Mouse (Mus musculus) megakaryocyte progenitor cell, adult 5-6 weeks (primary cell): ENCODE results near the gene Ahsa2. TPM values are rescaled to one million over a fixed set of nuclear protein-coding genes. Genes with fewer than 3 reads are reported as not detected.
A peak's percentile ranks its signal among the peaks of the same experiment; 100 is the strongest.
"Not testable (repeated sequence)": the region's sequence is repeated elsewhere in the genome, so short reads cannot be mapped to it uniquely, and the experiment has no call there.

Source experiments
- ATAC-seq: replicated peaks from 2 replicates; pipeline ENCODE4 v1.8.0; 2016; ENCODE audit warnings: mild to moderate bottlenecking, moderate TSS enrichment, inconsistent platforms; ENCODE audit not compliant: poor library complexity
- total RNA-seq, 2 experiments: library from RNA; stranded (forward) in 1 of 2; stranded (reverse) in 1 of 2; fragments of 157-497, 149-512 nt in 1 of 2; fragments of 200-1000 nt in 1 of 2; gene quantifications; 2 replicates each; pipeline versions ENCODE4 v1.2.3 to v1.2.4; 2015 to 2017

Ahsa2 gene
- total RNA-seq (2015): 42.7 and 47.5 TPM in 2 replicates
- 49.6 and 71.1 TPM in 2 replicates for total RNA-seq (2017)

- peak; percentile 89 for ATAC-seq
These were observed at the start of gene Ahsa2 for GRCm38 (mm10) chr11:23497718-23498509. Gene Ahsa2 (minus strand): TSS chr11:23498030.

GRCm38 (mm10) chr11:23537446-23537845 is 39.6 kb upstream of the Ahsa2 start:
- ATAC-seq: peak; percentile 58

GRCm38 (mm10) chr11:23520473-23521205 is 22.8 kb upstream of the Ahsa2 start, which contains the start of gene 1700093K21Rik:
Gene 1700093K21Rik (minus strand): TSS chr11:23521155.
- no peak for ATAC-seq

- no peak for ATAC-seq
These were observed 21.2 kb upstream of the Ahsa2 start for GRCm38 (mm10) chr11:23518981-23519380.

- no peak for ATAC-seq
These were observed 17.5 kb upstream of the Ahsa2 start for GRCm38 (mm10) chr11:23515315-23515714.

- not testable (repeated sequence) for ATAC-seq
These were observed 17.0 kb upstream of the Ahsa2 start for GRCm38 (mm10) chr11:23514785-23515184.

GRCm38 (mm10) chr11:23504801-23505200 is 7.0 kb upstream of the Ahsa2 start:
- not testable (repeated sequence) for ATAC-seq

- peak; percentile 10; the same call in 1 of the 2 replicates for ATAC-seq
These were observed 779 bp upstream of the Ahsa2 start for GRCm38 (mm10) chr11:23498609-23499008.

- peak; percentile 38 for ATAC-seq
These were observed 504 bp downstream of the Ahsa2 start for GRCm38 (mm10) chr11:23497335-23497717.

GRCm38 (mm10) chr11:23496661-23497060 is 1.2 kb downstream of the Ahsa2 start:
- ATAC-seq: no peak

- ATAC-seq: no peak
These were observed 2.6 kb downstream of the Ahsa2 start for GRCm38 (mm10) chr11:23495231-23495630.

GRCm38 (mm10) chr11:23492048-23492790 is 5.6 kb downstream of the Ahsa2 start:
- no peak for ATAC-seq

GRCm38 (mm10) chr11:23489955-23490354 is 7.9 kb downstream of the Ahsa2 start:
- ATAC-seq: peak; percentile 20; the same call in 1 of the 2 replicates

- ATAC-seq: not testable (repeated sequence)
These were observed 32.0 kb downstream of the Ahsa2 start for GRCm38 (mm10) chr11:23465862-23466261.

Other genes starting within 250 kb of the Ahsa2 start
- 139 and 148 TPM in 2 replicates for gene Xpo1, start 242.0 kb downstream of the Ahsa2 start, total RNA-seq (2015)
- 214 and 253 TPM in 2 replicates for gene Xpo1, start 242.0 kb downstream of the Ahsa2 start, total RNA-seq (2017)
- 62.5 and 67.2 TPM in 2 replicates for gene Usp34, start 191.1 kb downstream of the Ahsa2 start, total RNA-seq (2015)
- gene Usp34, start 191.1 kb downstream of the Ahsa2 start, total RNA-seq (2017): 34.1 and 48.3 TPM in 2 replicates
- gene 1700093K21Rik, start 23.1 kb upstream of the Ahsa2 start, total RNA-seq (2015): 0.22 TPM in 1 of 2 replicates, not detected in the other
- gene 1700093K21Rik, start 23.1 kb upstream of the Ahsa2 start, total RNA-seq (2017): not detected in 2 replicates
- gene 0610010F05Rik, start 135.6 kb upstream of the Ahsa2 start, total RNA-seq (2015): 21.8 and 26.9 TPM in 2 replicates
- gene 0610010F05Rik, start 135.6 kb upstream of the Ahsa2 start, total RNA-seq (2017): 38.1 and 39.1 TPM in 2 replicates
- 45.1 and 52.1 TPM in 2 replicates for gene Pus10, start 167.6 kb upstream of the Ahsa2 start, total RNA-seq (2015)
- 52.7 and 71.7 TPM in 2 replicates for gene Pus10, start 167.6 kb upstream of the Ahsa2 start, total RNA-seq (2017)
- 31.0 and 53.1 TPM in 2 replicates for gene Pex13, start 167.9 kb upstream of the Ahsa2 start, total RNA-seq (2015)
- gene Pex13, start 167.9 kb upstream of the Ahsa2 start, total RNA-seq (2017): 14.7 and 21.7 TPM in 2 replicates